Mouse (Mus musculus): ENCODE results near the gene Fkbpl. TPM values are rescaled to one million over a fixed set of nuclear protein-coding genes. Genes with fewer than 3 reads are reported as not detected.

Fkbpl gene
- polyA plus RNA-seq, 1 experiment, result 9.9 TPM

DNA sequence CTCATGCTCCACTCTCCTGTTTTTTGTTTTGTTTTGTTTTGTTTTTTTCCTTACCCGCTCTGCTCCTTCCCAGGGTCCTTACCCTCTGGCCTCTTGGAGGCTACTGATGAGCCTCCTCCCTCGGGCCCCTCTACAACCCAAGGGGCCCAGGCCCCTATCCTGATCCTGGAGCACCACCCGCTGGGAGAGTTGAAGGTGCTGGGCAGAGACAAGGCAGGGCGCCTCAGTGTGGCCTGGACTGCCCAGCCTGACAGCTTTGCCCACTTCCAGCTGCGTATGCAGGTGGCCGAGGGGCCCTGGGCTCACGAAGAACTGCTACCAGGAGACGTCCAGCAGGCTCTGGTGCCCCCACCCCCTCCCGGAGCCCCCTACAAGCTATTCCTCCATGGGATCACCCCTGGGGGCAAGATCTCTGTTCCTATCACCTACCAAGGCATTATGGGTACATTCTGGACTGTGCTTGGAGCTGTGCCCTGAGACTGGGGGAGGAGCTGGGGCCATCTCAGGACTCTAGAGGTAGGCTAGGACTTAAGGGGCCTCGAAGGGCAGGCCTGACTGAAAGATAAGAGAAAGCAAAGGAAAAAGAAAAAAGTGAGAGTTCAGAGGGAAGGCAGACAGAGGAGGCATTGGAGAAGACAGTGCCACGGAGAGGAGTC, 37.4 kb downstream of the Fkbpl start:
- Histone ChIP-seq H3K27me3 (ENCODE audit: control insufficient read depth, insufficient read depth, insufficient read length) (peaks cover 36% of the 10 kb centered on the region), H3K79me2 (ENCODE audit: control insufficient read depth, insufficient read depth) (no peaks in the 10 kb centered on the region), H3ac (ENCODE audit: control insufficient read depth, insufficient read length, low read depth) (no peak overlapping the region), H3K36me3 (ENCODE audit: control insufficient read depth, insufficient read depth) (no peaks in the 10 kb centered on the region), H3K79me3 (ENCODE audit: low read depth) (no peaks in the 10 kb centered on the region), H3K4me3 (ENCODE audit: insufficient read depth, poor library complexity, severe bottlenecking) (no peak overlapping the region)
- TF ChIP-seq CTCF (IDR thresholded peaks at IDR 0.05; ENCODE audit: control insufficient read depth, insufficient read depth, insufficient read length), result peak; percentile 61
- TF ChIP-seq CEBPB (IDR thresholded peaks at IDR 0.05; ENCODE audit: low read depth), result no peak

DNA sequence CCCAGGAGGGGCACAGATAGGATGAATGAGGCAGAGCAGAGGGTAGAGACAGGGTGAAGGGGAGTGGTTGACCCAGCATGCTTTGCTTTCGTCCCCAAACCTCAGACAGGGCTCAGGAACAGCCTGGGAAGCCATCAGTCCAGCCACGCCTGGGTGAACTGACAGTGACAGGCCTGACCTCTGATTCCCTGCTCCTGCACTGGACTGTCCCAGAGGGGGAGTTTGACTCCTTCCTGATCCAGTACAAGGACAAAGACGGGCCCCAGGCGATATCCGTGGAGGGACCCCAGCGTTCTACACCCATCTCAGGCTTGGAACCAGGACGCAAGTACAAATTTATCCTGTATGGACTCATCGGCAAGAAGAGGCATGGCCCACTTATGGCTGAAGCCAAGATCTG, 38.6 kb downstream of the Fkbpl start:
- no peaks in the 10 kb centered on the region for H3K36me3 ChIP-seq (ENCODE audit: control insufficient read depth, insufficient read depth)
- no peak overlapping the region for H3K4me3 ChIP-seq (ENCODE audit: insufficient read depth, poor library complexity, severe bottlenecking)
- peaks cover 32% of the 10 kb centered on the region for H3K27me3 ChIP-seq (ENCODE audit: control insufficient read depth, insufficient read depth, insufficient read length)
- H3K79me3 ChIP-seq (ENCODE audit: low read depth), result no peaks in the 10 kb centered on the region
- H3K79me2 ChIP-seq (ENCODE audit: control insufficient read depth, insufficient read depth), result no peaks in the 10 kb centered on the region
- no peak overlapping the region for H3ac ChIP-seq (ENCODE audit: control insufficient read depth, insufficient read length, low read depth)
- TF ChIP-seq USF1 (IDR thresholded peaks at IDR 0.05; ENCODE audit: low read depth) (no peak), CTCF (IDR thresholded peaks at IDR 0.05; ENCODE audit: control insufficient read depth, insufficient read depth, insufficient read length) (no peak), MAX (IDR thresholded peaks at IDR 0.05) (no peak), MYOG (IDR thresholded peaks at IDR 0.05; ENCODE audit: control insufficient read depth, extremely low read depth, insufficient read length) (no peak), MYOD1 (IDR thresholded peaks at IDR 0.05; ENCODE audit: control insufficient read depth, insufficient read length, low read depth) (no peak), FOSL1 (IDR thresholded peaks at IDR 0.05; ENCODE audit: insufficient read depth, low read length, poor library complexity, severe bottlenecking) (no peak), CEBPB (IDR thresholded peaks at IDR 0.05; ENCODE audit: low read depth) (no peak)

DNA sequence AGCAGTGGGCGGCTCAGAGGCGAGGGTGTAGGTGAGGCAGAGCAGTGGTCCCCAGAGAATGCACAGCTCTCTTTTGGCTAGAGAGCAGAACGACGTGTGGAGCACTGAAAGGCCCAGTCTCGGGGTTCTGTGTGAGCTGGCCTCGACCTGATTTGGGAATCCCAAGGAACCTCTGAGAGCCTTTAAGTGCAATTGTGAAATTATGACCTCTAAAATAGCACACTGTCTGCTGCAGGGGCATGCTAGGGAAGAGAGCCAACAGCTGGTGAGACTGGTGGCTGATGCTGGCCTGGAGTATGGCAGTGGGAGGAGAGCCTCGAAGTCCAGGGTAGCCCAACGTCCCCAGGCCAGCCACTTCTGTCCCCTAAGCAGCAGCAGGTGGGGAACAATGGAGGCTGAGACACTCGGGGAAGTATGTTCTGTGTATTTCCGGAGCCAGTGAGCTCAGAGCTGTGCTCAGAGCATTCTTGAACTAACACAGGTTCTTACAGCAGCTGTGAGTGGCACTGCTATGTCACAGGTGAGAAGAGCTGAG, 39.2 kb downstream of the Fkbpl start:
- Histone ChIP-seq H3K36me3 (ENCODE audit: control insufficient read depth, insufficient read depth) (no peaks in the 10 kb centered on the region), H3K79me3 (ENCODE audit: low read depth) (no peaks in the 10 kb centered on the region), H3K27me3 (ENCODE audit: control insufficient read depth, insufficient read depth, insufficient read length) (peaks cover 32% of the 10 kb centered on the region), H3ac (ENCODE audit: control insufficient read depth, insufficient read length, low read depth) (no peak overlapping the region), H3K79me2 (ENCODE audit: control insufficient read depth, insufficient read depth) (no peaks in the 10 kb centered on the region), H3K4me3 (ENCODE audit: insufficient read depth, poor library complexity, severe bottlenecking) (no peak overlapping the region)
- TF ChIP-seq MYOD1 (IDR thresholded peaks at IDR 0.05; ENCODE audit: control insufficient read depth, insufficient read length, low read depth) (no peak), FOSL1 (IDR thresholded peaks at IDR 0.05; ENCODE audit: insufficient read depth, low read length, poor library complexity, severe bottlenecking) (no peak), USF1 (IDR thresholded peaks at IDR 0.05; ENCODE audit: low read depth) (no peak), CTCF (IDR thresholded peaks at IDR 0.05; ENCODE audit: control insufficient read depth, insufficient read depth, insufficient read length) (no peak), MAX (IDR thresholded peaks at IDR 0.05) (no peak), MYOG (IDR thresholded peaks at IDR 0.05; ENCODE audit: control insufficient read depth, extremely low read depth, insufficient read length) (no peak), CEBPB (IDR thresholded peaks at IDR 0.05; ENCODE audit: low read depth) (no peak)

DNA sequence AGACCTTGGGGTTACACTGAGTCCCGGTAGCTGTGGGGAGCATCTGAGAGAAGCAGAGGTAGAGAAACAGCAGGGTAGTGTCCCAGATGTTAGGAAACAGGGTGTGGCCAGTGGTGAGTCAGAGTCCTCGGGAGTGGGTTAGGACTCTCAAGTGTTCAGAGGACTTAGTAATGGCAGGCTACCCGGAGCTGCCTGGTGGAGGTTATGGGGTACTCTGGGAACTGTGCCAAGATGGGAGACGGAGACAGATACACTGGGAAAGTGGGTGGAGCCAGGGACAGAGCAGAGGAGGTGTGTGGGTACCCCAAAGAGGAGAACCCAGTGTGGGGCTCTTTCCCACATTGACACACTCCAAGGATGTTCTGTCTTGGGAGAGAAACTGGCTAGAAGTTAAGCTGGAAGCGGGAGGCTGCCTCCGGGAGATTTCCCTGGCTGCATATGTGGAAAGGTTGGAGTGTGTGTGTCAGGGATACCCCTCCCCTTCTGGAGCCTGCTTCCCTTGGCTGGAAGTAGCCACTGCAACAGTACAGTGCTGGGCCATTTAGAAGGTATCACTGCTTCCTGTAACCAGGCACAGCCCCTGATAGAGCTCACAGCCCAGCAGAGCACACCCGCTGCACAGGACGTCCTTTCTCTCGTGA, 39.8 kb downstream of the Fkbpl start:
- H3K36me3 ChIP-seq (ENCODE audit: control insufficient read depth, insufficient read depth), result no peaks in the 10 kb centered on the region
- no peaks in the 10 kb centered on the region for H3K79me3 ChIP-seq (ENCODE audit: low read depth)
- H3K27me3 ChIP-seq (ENCODE audit: control insufficient read depth, insufficient read depth, insufficient read length), result peaks cover 31% of the 10 kb centered on the region
- H3K4me3 ChIP-seq (ENCODE audit: insufficient read depth, poor library complexity, severe bottlenecking), result no peak overlapping the region
- no peak overlapping the region for H3ac ChIP-seq (ENCODE audit: control insufficient read depth, insufficient read length, low read depth)
- no peaks in the 10 kb centered on the region for H3K79me2 ChIP-seq (ENCODE audit: control insufficient read depth, insufficient read depth)
- TF ChIP-seq FOSL1 (IDR thresholded peaks at IDR 0.05; ENCODE audit: insufficient read depth, low read length, poor library complexity, severe bottlenecking) (no peak), MYOG (IDR thresholded peaks at IDR 0.05; ENCODE audit: control insufficient read depth, extremely low read depth, insufficient read length) (no peak), USF1 (IDR thresholded peaks at IDR 0.05; ENCODE audit: low read depth) (no peak), CEBPB (IDR thresholded peaks at IDR 0.05; ENCODE audit: low read depth) (peak; percentile 20)

DNA sequence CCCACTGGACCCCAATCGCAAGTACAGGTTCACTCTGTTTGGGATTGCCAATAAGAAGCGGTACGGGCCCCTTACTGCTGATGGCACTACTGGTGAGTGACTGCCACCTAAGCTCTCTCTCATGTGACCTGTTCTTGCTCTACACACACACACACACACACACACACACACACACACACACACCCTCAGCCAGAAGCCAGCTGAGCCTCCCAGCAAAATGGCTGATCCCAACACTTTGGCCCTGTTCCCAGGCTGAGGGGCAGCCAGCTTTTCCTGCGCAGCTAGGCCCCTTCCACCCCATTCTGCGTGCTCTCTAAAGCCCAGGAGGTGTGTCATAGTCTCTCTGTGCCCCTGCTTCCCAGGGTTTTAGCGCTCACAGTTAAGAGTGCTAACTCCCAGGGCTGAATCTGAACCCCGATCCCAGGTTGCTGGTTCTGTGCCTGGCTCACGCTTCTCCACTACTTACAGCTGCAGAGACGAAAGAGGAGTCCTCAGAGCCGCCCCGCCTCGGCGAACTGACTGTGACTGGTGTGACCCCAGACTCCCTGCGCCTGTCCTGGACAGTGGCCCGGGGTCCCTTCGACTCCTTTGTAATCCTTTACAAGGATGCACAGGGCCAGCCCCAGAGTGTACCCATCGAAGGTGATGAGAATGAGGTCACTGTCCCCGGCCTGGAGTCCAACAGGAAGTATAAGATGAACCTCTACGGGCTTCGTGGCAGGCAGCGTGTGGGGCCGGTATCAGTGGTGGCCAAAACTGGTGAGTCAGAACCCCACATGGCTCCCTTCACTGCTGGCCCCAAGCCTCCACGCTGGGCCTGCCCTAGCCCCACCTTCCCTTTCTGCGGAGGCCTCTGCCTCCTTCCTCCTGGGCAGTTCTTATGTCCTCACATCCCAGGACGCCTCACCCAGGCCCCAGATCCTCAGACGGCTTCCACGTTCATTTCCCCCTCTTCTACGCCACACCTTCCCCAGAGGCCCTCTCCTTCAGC, 40.9 kb downstream of the Fkbpl start:
- Histone ChIP-seq H3ac (ENCODE audit: control insufficient read depth, insufficient read length, low read depth) (peak overlapping the region; percentile 25), H3K4me3 (ENCODE audit: insufficient read depth, poor library complexity, severe bottlenecking) (no peak overlapping the region), H3K79me2 (ENCODE audit: control insufficient read depth, insufficient read depth) (no peaks in the 10 kb centered on the region), H3K27me3 (ENCODE audit: control insufficient read depth, insufficient read depth, insufficient read length) (peaks cover 35% of the 10 kb centered on the region), H3K36me3 (ENCODE audit: control insufficient read depth, insufficient read depth) (no peaks in the 10 kb centered on the region), H3K79me3 (ENCODE audit: low read depth) (no peaks in the 10 kb centered on the region)
- peak; percentile 83 for TF ChIP-seq MAX (IDR thresholded peaks at IDR 0.05)
- no peak for TF ChIP-seq MYOD1 (IDR thresholded peaks at IDR 0.05; ENCODE audit: control insufficient read depth, insufficient read length, low read depth)
- TF ChIP-seq FOSL1 (IDR thresholded peaks at IDR 0.05; ENCODE audit: insufficient read depth, low read length, poor library complexity, severe bottlenecking), result peak; percentile 31

All from C2C12 (cell line).